Mouse (Mus musculus) liver, embryonic 12.5 days (tissue): ENCODE results near the gene Pgm5. TPM values are rescaled to one million over a fixed set of nuclear protein-coding genes. Genes with fewer than 3 reads are reported as not detected.
"Not testable (repeated sequence)": the region's sequence is repeated elsewhere in the genome, so short reads cannot be mapped to it uniquely, and the experiment has no call there.

Source experiments
- ATAC-seq: fragments of 200-750 bp; cut with Nextera tagmentation; 2 replicates; pipeline ENCODE4 v1.8.0; 2017; ENCODE audit warnings: moderate number of reproducible peaks, mild to moderate bottlenecking, moderate library complexity
- H3K27ac ChIP-seq: fragments of 300-500 bp; sonication (generic); 2 replicates; pipeline ENCODE4 v1.5.1; 2016; ENCODE audit warnings: mild to moderate bottlenecking
- H3K27me3 ChIP-seq: fragments of 300-500 bp; sonication (generic); replicated peaks from 2 replicates; pipeline ENCODE4 v1.6.1; 2016; ENCODE audit warnings: mild to moderate bottlenecking, moderate library complexity
- H3K36me3 ChIP-seq: fragments of 300-500 bp; sonication (generic); 2 replicates; pipeline ENCODE4 v1.6.1; 2016; ENCODE audit warnings: mild to moderate bottlenecking, moderate library complexity
- H3K4me1 ChIP-seq: fragments of 300-500 bp; sonication (generic); 2 replicates; pipeline ENCODE4 v1.6.1; 2016
- H3K4me2 ChIP-seq: fragments of 300-500 bp; sonication (generic); 2 replicates; pipeline ENCODE4 v1.6.1; 2016; ENCODE audit warnings: mild to moderate bottlenecking, moderate library complexity
- H3K4me3 ChIP-seq: fragments of 300-500 bp; sonication (generic); 2 replicates; pipeline ENCODE4 v1.5.1; 2016; ENCODE audit warnings: mild to moderate bottlenecking, moderate library complexity
- H3K9ac ChIP-seq: fragments of 300-500 bp; sonication (generic); 2 replicates; pipeline ENCODE4 v1.6.1; 2016; ENCODE audit warnings: mild to moderate bottlenecking, moderate library complexity
- H3K9me3 ChIP-seq: fragments of 300-500 bp; sonication (generic); replicated peaks from 2 replicates; pipeline ENCODE4 v1.6.1; 2016; ENCODE audit warnings: mild to moderate bottlenecking, moderate library complexity
- WGBS: fragments of 180-500 bp; shearing (Covaris S2); methylation state at CpG from one replicate; pipeline ENCODE4 v1.1.7; 2016; ENCODE audit not compliant: insufficient replicate concordance; 5-methylcytosine and 5-hydroxymethylcytosine counted together
- polyA plus RNA-seq: library from polyadenylated mRNA; unstranded; fragments of >200 nt; fragmentation: Nextera tagmentation; extraction: Ambion mirVana; gene quantifications from 2 replicates; pipeline ENCODE4 v1.2.1, GENCODE M21; 2016

Pgm5 gene
- polyA plus RNA-seq, 1 experiment from 2014 or later = 0.62 TPM

GRCm38 (mm10) chr19:24716303-24717097, 145.2 kb downstream of the Pgm5 start:
- H3K4me1 ChIP-seq = no peaks in the 10 kb centered on the region
- no peaks in the 10 kb centered on the region for H3K36me3 ChIP-seq
- H3K4me2 ChIP-seq = no peak overlapping the region
- ATAC-seq = no peak
- no peak overlapping the region for H3K4me3 ChIP-seq
- no peaks in the 10 kb centered on the region for H3K27me3 ChIP-seq
- no peak overlapping the region for H3K27ac ChIP-seq
- H3K9ac ChIP-seq = no peak overlapping the region
- WGBS = 71% methylated on average over 7 of the region's 7 CpGs
- no peaks in the 10 kb centered on the region for H3K9me3 ChIP-seq

GRCm38 (mm10) chr19:24708032-24708431, 153.6 kb downstream of the Pgm5 start:
- no peak overlapping the region for H3K27ac ChIP-seq
- H3K4me2 ChIP-seq = no peak overlapping the region
- WGBS = 64% methylated on average over 7 of the region's 7 CpGs
- no peaks in the 10 kb centered on the region for H3K36me3 ChIP-seq
- no peak overlapping the region for H3K4me3 ChIP-seq
- no peaks in the 10 kb centered on the region for H3K27me3 ChIP-seq
- no peaks in the 10 kb centered on the region for H3K9me3 ChIP-seq
- H3K9ac ChIP-seq = no peak overlapping the region
- no peaks in the 10 kb centered on the region for H3K4me1 ChIP-seq
- ATAC-seq = no peak

GRCm38 (mm10) chr19:24707071-24707906, 154.4 kb downstream of the Pgm5 start:
- no peak for ATAC-seq
- no peaks in the 10 kb centered on the region for H3K27me3 ChIP-seq
- H3K9me3 ChIP-seq = no peaks in the 10 kb centered on the region
- no peak overlapping the region for H3K27ac ChIP-seq
- no peaks in the 10 kb centered on the region for H3K4me1 ChIP-seq
- WGBS = 55% methylated on average over 7 of the region's 7 CpGs
- no peak overlapping the region for H3K4me3 ChIP-seq
- H3K36me3 ChIP-seq = no peaks in the 10 kb centered on the region
- H3K4me2 ChIP-seq = no peak overlapping the region
- H3K9ac ChIP-seq = no peak overlapping the region

- Histone ChIP-seq H3K27me3 (no peaks in the 10 kb centered on the region), H3K27ac (no peak overlapping the region), H3K4me3 (no peak overlapping the region), H3K9ac (no peak overlapping the region), H3K9me3 (no peaks in the 10 kb centered on the region), H3K36me3 (no peaks in the 10 kb centered on the region), H3K4me2 (no peak overlapping the region), H3K4me1 (no peaks in the 10 kb centered on the region)
- 40% methylated on average over 1 of the region's 1 CpGs for WGBS
- ATAC-seq = no peak
These were observed 156.3 kb downstream of the Pgm5 start for GRCm38 (mm10) chr19:24705395-24705794.

- WGBS = 61% methylated on average over 2 of the region's 2 CpGs
These were observed 157.3 kb downstream of the Pgm5 start for GRCm38 (mm10) chr19:24704326-24704725.

GRCm38 (mm10) chr19:24703680-24704079, 158.0 kb downstream of the Pgm5 start:
- ATAC-seq = no peak
- no peak overlapping the region for H3K27ac ChIP-seq

More at GRCm38 (mm10) chr19:24704326-24704725, 157.3 kb downstream of the Pgm5 start:
- Histone ChIP-seq H3K27ac (no peak overlapping the region), H3K27me3 (no peaks in the 10 kb centered on the region), H3K4me3 (no peak overlapping the region), H3K9me3 (no peaks in the 10 kb centered on the region), H3K4me2 (no peak overlapping the region), H3K36me3 (no peaks in the 10 kb centered on the region), H3K4me1 (no peaks in the 10 kb centered on the region), H3K9ac (no peak overlapping the region)
- no peak for ATAC-seq

GRCm38 (mm10) chr19:24703168-24703567, 158.5 kb downstream of the Pgm5 start:
- not testable (repeated sequence) for H3K4me2 ChIP-seq, H3K27me3 ChIP-seq, ATAC-seq, H3K36me3 ChIP-seq, H3K4me3 ChIP-seq, H3K4me1 ChIP-seq, H3K9ac ChIP-seq, H3K27ac ChIP-seq, H3K9me3 ChIP-seq
- 58% methylated on average over 1 of the region's 1 CpGs for WGBS

More at GRCm38 (mm10) chr19:24703680-24704079, 158.0 kb downstream of the Pgm5 start:
- H3K9me3 ChIP-seq = no peaks in the 10 kb centered on the region
- H3K4me3 ChIP-seq = no peak overlapping the region
- H3K36me3 ChIP-seq = no peaks in the 10 kb centered on the region
- no peak overlapping the region for H3K4me2 ChIP-seq
- H3K4me1 ChIP-seq = no peaks in the 10 kb centered on the region
- WGBS = 57% methylated on average over 8 of the region's 8 CpGs
- H3K9ac ChIP-seq = no peak overlapping the region
- no peaks in the 10 kb centered on the region for H3K27me3 ChIP-seq

- no peaks in the 10 kb centered on the region for H3K9me3 ChIP-seq
- no peak overlapping the region for H3K9ac ChIP-seq
- no peak overlapping the region for H3K27ac ChIP-seq
- no peaks in the 10 kb centered on the region for H3K36me3 ChIP-seq
- 53% methylated on average over 8 of the region's 8 CpGs for WGBS
- ATAC-seq = no peak
- no peaks in the 10 kb centered on the region for H3K4me1 ChIP-seq
- H3K4me2 ChIP-seq = no peak overlapping the region
- no peaks in the 10 kb centered on the region for H3K27me3 ChIP-seq
- no peak overlapping the region for H3K4me3 ChIP-seq
These were observed 159.9 kb downstream of the Pgm5 start for GRCm38 (mm10) chr19:24701716-24702115.

- WGBS = 67% methylated on average over 5 of the region's 5 CpGs
- H3K27ac ChIP-seq = no peak overlapping the region
These were observed 161.0 kb downstream of the Pgm5 start for GRCm38 (mm10) chr19:24700664-24701063.

GRCm38 (mm10) chr19:24699910-24700309, 161.7 kb downstream of the Pgm5 start:
- Histone ChIP-seq H3K4me1 (no peaks in the 10 kb centered on the region), H3K27ac (no peak overlapping the region), H3K4me3 (no peak overlapping the region), H3K4me2 (no peak overlapping the region), H3K9ac (no peak overlapping the region), H3K27me3 (no peaks in the 10 kb centered on the region), H3K9me3 (no peaks in the 10 kb centered on the region), H3K36me3 (no peaks in the 10 kb centered on the region)
- no peak for ATAC-seq

More at GRCm38 (mm10) chr19:24700664-24701063, 161.0 kb downstream of the Pgm5 start:
- Histone ChIP-seq H3K36me3 (no peaks in the 10 kb centered on the region), H3K4me3 (no peak overlapping the region), H3K9ac (no peak overlapping the region), H3K4me2 (no peak overlapping the region), H3K27me3 (no peaks in the 10 kb centered on the region), H3K4me1 (no peaks in the 10 kb centered on the region), H3K9me3 (no peaks in the 10 kb centered on the region)
- no peak for ATAC-seq

- Histone ChIP-seq H3K4me1 (no peaks in the 10 kb centered on the region), H3K4me3 (no peak overlapping the region), H3K27ac (no peak overlapping the region), H3K36me3 (no peaks in the 10 kb centered on the region), H3K9ac (no peak overlapping the region), H3K9me3 (no peaks in the 10 kb centered on the region), H3K27me3 (no peaks in the 10 kb centered on the region), H3K4me2 (no peak overlapping the region)
- 70% methylated on average over 3 of the region's 3 CpGs for WGBS
- no peak for ATAC-seq
These were observed 162.5 kb downstream of the Pgm5 start for GRCm38 (mm10) chr19:24699196-24699595.

- Histone ChIP-seq H3K36me3 (no peaks in the 10 kb centered on the region), H3K27me3 (no peaks in the 10 kb centered on the region), H3K9ac (no peak overlapping the region), H3K4me2 (no peak overlapping the region), H3K4me3 (no peak overlapping the region), H3K27ac (no peak overlapping the region), H3K9me3 (no peaks in the 10 kb centered on the region), H3K4me1 (no peaks in the 10 kb centered on the region)
- ATAC-seq = no peak
- WGBS = 62% methylated on average over 5 of the region's 5 CpGs
These were observed 163.0 kb downstream of the Pgm5 start for GRCm38 (mm10) chr19:24698651-24699050.
